Mouse (Mus musculus): ENCODE results near the gene Eva1b. TPM values are rescaled to one million over a fixed set of nuclear protein-coding genes. Genes with fewer than 3 reads are reported as not detected.

Eva1b gene
- polyA plus RNA-seq, 1 experiment from 2014 or later: 28.7 TPM

DNA sequence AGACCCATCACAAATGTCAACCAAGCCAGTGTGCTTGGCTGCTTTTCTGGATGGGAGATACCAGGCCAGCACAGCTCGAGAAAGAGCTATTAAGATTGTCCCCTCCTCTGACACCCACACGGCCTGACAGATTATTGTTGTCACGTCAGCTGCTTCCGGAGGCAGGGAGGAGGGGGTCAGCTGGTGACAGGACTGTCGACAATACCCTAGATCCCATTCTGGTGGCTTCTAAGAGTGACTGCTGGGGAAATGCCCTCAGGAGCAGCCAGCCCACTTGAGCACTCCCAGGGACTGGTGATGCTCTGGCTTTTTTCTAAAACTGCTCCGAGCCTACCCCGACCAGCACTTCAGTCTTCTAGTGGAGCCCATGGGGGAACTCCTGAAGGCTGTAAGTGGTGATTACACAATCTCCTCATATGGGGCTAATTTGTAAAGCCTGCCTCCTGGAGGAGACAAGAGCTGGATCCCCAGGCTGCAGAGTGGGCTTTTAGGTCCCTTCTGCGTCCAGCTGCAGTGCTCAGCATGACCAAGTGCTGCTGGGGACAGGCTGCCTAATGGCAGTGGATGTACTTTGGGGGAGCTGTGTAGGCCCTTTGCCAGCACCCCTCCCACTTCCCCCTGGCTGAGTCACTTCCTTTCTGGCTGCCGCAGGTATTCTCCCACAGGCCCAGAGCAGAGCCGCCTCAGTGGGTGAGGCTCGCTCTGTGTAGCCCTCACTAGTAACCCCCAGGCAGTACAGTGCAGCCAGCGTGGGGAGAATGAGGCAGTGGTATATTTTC lies 37.0 kb upstream of the Eva1b start:
- Histone ChIP-seq H3K9ac (peak overlapping the region; percentile 33; the same call in 1 of the 2 replicates), H3K4me3 (no peak overlapping the region), H3K27me3 (replicated peaks) (no peaks in the 10 kb centered on the region), H3K4me1 (peaks cover 46% of the 10 kb centered on the region), H3K4me2 (replicated peaks) (peak overlapping the region; percentile 36), H3K9me3 (no peaks in the 10 kb centered on the region), H3K27ac (peak overlapping the region; percentile 50), H3K36me3 (no peaks in the 10 kb centered on the region)
- 15% methylated on average over 12 of the region's 12 CpGs for WGBS
- peak; percentile 25; the same call in 1 of the 2 replicates for ATAC-seq (ENCODE audit: low FRiP score, low read depth)

DNA sequence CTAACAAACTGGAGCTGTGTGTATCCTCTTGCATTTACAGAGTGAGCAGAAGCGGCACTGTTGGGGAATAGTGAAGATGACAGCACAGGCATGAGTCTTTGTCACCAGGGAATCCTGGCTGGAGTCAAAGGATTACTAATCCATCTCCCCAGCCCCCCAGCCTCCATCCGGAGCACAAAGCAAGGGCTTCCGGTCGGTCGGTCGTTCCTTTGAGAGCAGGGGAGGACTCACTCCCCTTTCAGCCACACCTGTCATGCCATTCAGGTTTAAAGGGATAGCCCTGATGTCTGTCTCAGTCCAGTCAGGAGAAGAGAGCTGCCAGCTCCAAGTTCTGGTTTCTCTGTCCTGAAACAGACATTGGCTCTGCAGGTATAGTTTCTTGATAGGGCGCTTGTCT lies 36.4 kb upstream of the Eva1b start:
- Histone ChIP-seq H3K36me3 (no peaks in the 10 kb centered on the region), H3K27ac (peak overlapping the region; percentile 50), H3K27me3 (replicated peaks) (no peaks in the 10 kb centered on the region), H3K9ac (peak overlapping the region; percentile 33; the same call in 1 of the 2 replicates), H3K9me3 (no peaks in the 10 kb centered on the region), H3K4me3 (no peak overlapping the region), H3K4me1 (peaks cover 48% of the 10 kb centered on the region), H3K4me2 (replicated peaks) (peak overlapping the region; percentile 36)
- 25% methylated on average over 7 of the region's 7 CpGs for WGBS
- no peak for ATAC-seq (ENCODE audit: low FRiP score, low read depth)

DNA sequence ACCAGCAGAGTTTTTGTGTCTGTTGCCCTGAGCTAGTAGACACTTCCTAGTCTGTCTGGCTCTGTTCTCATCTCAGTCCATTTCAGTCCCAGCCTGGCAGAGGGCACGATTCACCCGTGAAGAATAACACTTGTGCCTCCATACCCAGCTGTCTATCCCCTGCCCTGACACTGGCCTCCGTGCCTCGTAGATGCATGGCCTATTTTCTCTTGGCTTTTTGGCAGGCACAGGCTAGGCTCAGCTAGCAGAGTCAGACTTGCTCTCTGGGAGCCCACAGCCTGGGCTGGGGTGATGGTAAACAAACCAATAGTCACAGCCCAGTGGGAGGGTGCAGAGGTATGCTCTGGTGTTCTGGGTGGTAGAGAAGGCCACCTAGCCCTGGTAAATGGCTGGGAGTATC lies 34.3 kb upstream of the Eva1b start:
- 78% methylated on average over 4 of the region's 4 CpGs for WGBS
- H3K4me2 ChIP-seq (replicated peaks): no peak overlapping the region
- no peak overlapping the region for H3K4me3 ChIP-seq
- peaks cover 6% of the 10 kb centered on the region for H3K36me3 ChIP-seq
- no peak overlapping the region for H3K27ac ChIP-seq
- no peaks in the 10 kb centered on the region for H3K27me3 ChIP-seq (replicated peaks)
- no peak overlapping the region for H3K9ac ChIP-seq
- H3K9me3 ChIP-seq: no peaks in the 10 kb centered on the region
- H3K4me1 ChIP-seq: peaks cover 40% of the 10 kb centered on the region
- no peak for ATAC-seq (ENCODE audit: low FRiP score, low read depth)

DNA sequence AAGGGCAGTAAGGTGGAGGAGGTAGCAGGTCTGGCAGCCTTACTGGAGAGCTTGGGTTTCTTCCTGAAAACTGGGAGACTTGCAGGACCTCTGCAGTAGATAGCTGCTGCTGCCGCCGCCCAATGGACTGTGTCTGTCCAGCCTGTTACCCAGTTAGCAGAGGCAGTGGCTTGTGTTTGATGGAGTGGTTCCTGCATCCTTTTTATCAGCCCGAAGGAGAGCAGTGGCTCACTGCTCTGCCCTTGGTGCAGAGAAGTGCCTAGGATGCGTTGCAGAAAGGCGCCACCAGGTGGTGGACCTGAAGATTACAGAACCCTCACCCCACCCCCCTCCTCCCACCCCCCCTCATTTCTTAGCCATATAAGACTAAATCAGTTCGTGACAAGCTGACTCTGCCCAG lies 33.6 kb upstream of the Eva1b start:
- peaks cover 36% of the 10 kb centered on the region for H3K4me1 ChIP-seq
- no peak for ATAC-seq (ENCODE audit: low FRiP score, low read depth)

DNA sequence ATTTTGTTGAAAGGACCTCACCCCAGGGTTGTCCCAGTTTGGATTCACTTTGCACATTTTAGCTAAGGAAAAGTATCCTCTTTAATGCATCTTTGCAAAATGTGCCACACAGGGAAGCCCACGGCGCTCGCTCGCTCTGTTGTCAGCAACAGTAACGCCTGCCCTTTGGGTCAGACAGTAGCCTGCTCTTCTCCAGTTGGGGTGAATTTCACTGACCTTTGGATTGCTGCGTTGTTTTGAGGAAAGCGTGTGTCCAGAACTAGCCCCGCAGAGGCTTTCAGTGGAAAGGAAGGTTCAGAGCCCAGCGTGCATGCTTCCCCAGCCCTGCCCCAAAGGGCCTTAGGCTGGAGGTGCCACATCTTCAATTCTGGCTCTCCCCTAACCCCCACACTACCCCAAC lies 32.1 kb upstream of the Eva1b start:
- WGBS: 83% methylated on average over 9 of the region's 9 CpGs

More for the DNA sequence above, 33.6 kb upstream of the Eva1b start:
- H3K9ac ChIP-seq: no peak overlapping the region
- H3K4me3 ChIP-seq: no peak overlapping the region
- WGBS: 10% methylated on average over 6 of the region's 6 CpGs
- no peaks in the 10 kb centered on the region for H3K27me3 ChIP-seq (replicated peaks)
- no peak overlapping the region for H3K27ac ChIP-seq
- H3K36me3 ChIP-seq: peaks cover 6% of the 10 kb centered on the region
- no peak overlapping the region for H3K4me2 ChIP-seq (replicated peaks)
- H3K9me3 ChIP-seq: no peaks in the 10 kb centered on the region

DNA sequence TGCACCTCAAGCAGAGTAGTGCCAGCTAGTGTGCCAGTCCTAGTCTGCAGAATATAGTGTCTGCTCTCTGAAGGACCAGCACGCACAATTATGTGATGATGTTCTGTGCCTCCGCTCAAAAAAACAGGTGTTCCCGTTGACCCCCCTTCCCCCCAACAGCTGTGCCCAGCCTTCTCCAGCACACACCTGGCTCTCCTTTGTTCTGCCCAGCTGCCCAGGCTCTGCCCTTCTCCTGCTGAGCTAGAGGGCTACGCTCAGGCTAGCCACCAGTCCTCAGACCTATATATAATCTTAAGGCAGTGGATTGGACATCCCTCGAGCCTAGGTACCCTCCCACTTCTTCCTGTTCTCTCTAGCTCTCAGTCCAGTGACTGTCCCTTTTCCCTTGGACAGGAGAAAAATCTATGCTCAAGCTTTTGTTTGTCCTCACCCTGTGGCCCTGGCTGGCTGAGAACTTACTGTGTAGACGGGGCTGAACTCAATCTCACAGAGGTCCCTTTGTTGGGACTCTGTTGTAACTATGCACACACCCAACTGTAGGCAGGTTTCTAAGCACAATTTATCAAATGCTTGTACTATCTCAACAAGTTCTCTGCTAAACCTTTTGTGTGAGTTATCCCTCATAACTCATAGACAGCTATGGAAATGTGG lies 31.5 kb upstream of the Eva1b start:
- H3K27ac ChIP-seq: no peak overlapping the region
- no peak overlapping the region for H3K9ac ChIP-seq
- H3K36me3 ChIP-seq: peaks cover 10% of the 10 kb centered on the region
- H3K4me1 ChIP-seq: peaks cover 18% of the 10 kb centered on the region
- ATAC-seq (ENCODE audit: low FRiP score, low read depth): no peak
- WGBS: 70% methylated on average over 6 of the region's 6 CpGs
- H3K4me2 ChIP-seq (replicated peaks): no peak overlapping the region
- no peak overlapping the region for H3K4me3 ChIP-seq
- H3K9me3 ChIP-seq: peaks cover 3% of the 10 kb centered on the region; the same call in 1 of the 2 replicates
- H3K27me3 ChIP-seq (replicated peaks): no peaks in the 10 kb centered on the region

More for the DNA sequence above, 32.1 kb upstream of the Eva1b start:
- Histone ChIP-seq H3K27ac (no peak overlapping the region), H3K9ac (no peak overlapping the region), H3K4me1 (peaks cover 24% of the 10 kb centered on the region), H3K4me3 (no peak overlapping the region), H3K27me3 (replicated peaks) (no peaks in the 10 kb centered on the region), H3K9me3 (no peaks in the 10 kb centered on the region), H3K36me3 (peaks cover 6% of the 10 kb centered on the region), H3K4me2 (replicated peaks) (no peak overlapping the region)
- no peak for ATAC-seq (ENCODE audit: low FRiP score, low read depth)

DNA sequence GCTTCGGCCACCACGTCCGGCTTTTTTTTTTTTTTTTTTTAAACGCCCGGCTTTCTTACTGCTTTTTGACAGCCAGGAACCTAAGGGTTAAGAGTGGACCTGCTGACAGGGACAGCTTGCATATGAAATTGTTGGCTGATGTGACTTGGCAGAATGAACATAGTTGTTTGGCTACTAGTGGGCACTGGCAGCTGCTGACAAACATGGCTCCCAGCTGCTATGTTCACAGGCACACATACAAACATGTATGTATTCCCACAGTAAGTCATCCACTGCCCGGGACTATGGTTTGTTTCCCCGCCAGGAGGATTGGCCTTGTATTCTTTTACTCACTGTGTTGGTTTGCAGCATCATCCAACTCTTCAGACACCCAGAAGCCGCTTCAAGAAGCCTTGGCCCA lies 30.4 kb upstream of the Eva1b start:
- no peak overlapping the region for H3K9ac ChIP-seq
- peaks cover 14% of the 10 kb centered on the region for H3K9me3 ChIP-seq
- H3K36me3 ChIP-seq: peaks cover 14% of the 10 kb centered on the region
- no peaks in the 10 kb centered on the region for H3K27me3 ChIP-seq (replicated peaks)
- no peak overlapping the region for H3K4me3 ChIP-seq
- no peak overlapping the region for H3K4me2 ChIP-seq (replicated peaks)
- 86% methylated on average over 8 of the region's 8 CpGs for WGBS
- ATAC-seq (ENCODE audit: low FRiP score, low read depth): no peak
- 0 out of 2 replicates have a peak, but pooled peaks cover 14% of the 10 kb centered on the region for H3K4me1 ChIP-seq
- no peak overlapping the region for H3K27ac ChIP-seq

DNA sequence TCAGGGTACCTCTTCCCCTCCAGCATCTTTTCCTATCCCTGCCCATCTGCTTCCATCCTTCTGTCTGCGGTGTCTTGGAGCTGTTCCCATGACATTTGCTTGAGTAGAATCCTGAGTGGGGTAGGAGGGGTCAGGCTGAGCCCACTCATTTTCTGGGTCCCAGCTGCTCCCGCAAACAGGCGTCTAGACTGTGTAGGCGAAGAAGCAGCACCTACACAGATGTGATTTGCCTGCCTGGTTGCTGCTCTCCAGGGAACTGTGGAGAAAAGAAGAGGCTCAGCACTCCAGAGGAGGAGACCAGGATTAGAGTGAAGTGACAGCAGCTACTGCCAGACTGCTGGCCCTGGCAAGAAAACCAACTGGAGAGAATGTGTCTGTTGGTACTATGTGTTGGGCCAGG lies 28.9 kb upstream of the Eva1b start:
- Histone ChIP-seq H3K4me3 (no peak overlapping the region), H3K27me3 (replicated peaks) (no peaks in the 10 kb centered on the region), H3K27ac (no peak overlapping the region), H3K36me3 (peaks cover 18% of the 10 kb centered on the region), H3K9ac (no peak overlapping the region), H3K4me1 (0 out of 2 replicates have a peak, but pooled peaks cover 9% of the 10 kb centered on the region), H3K9me3 (peaks cover 14% of the 10 kb centered on the region), H3K4me2 (replicated peaks) (no peak overlapping the region)
- 89% methylated on average over 4 of the region's 4 CpGs for WGBS
- no peak for ATAC-seq (ENCODE audit: low FRiP score, low read depth)

DNA sequence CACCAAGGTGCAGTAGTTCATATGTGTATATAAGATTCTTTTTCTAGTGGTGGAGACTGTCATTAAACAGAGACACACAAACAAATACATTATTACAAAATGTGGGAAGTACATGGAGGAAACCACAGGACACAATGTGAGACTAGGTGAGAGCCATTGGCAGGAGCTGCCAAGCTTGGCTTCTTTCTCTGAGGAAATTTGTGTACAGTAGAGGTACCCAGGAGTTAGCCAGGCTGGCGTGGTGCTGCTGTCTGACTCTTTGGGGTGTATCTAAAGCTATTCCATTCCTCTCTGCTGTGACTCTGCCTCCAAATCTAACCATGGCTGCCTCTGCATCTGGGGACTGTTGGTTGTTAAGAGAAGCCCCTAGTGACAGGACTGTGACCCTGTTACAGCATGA lies 28.5 kb upstream of the Eva1b start:
- no peak overlapping the region for H3K27ac ChIP-seq
- H3K4me1 ChIP-seq: 0 out of 2 replicates have a peak, but pooled peaks cover 5% of the 10 kb centered on the region
- peaks cover 14% of the 10 kb centered on the region for H3K9me3 ChIP-seq
- no peak overlapping the region for H3K9ac ChIP-seq
- no peak overlapping the region for H3K4me2 ChIP-seq (replicated peaks)
- peaks cover 18% of the 10 kb centered on the region for H3K36me3 ChIP-seq
- no peaks in the 10 kb centered on the region for H3K27me3 ChIP-seq (replicated peaks)
- no peak overlapping the region for H3K4me3 ChIP-seq
- ATAC-seq (ENCODE audit: low FRiP score, low read depth): no peak
- WGBS: 89% methylated on average over 1 of the region's 1 CpGs

DNA sequence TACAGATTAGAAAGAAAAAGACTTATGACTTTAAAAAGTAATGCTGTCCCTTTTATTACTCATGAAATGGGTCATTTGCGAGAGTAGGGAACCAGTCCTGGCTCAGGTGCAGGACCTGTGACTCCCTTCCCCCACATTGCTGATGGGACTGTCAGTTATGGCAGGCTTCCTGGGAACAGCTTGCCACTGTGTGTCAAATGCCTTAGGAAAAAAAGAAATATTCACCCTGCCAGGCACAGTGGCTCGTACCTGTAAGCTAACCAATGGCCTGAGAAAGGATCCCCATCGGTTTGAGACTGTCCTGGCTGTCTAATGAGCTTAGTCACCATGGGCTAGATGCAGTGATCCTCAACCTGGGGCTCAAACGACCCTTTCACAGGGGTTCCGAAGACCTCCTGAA lies 27.5 kb upstream of the Eva1b start:
- H3K27me3 ChIP-seq (replicated peaks): no peaks in the 10 kb centered on the region
- H3K4me1 ChIP-seq: 0 out of 2 replicates have a peak, but pooled peaks cover 5% of the 10 kb centered on the region
- H3K4me2 ChIP-seq (replicated peaks): no peak overlapping the region
- no peak overlapping the region for H3K9ac ChIP-seq
- ATAC-seq (ENCODE audit: low FRiP score, low read depth): no peak
- H3K9me3 ChIP-seq: peaks cover 14% of the 10 kb centered on the region
- no peak overlapping the region for H3K27ac ChIP-seq
- WGBS: 89% methylated on average over 5 of the region's 5 CpGs
- no peak overlapping the region for H3K4me3 ChIP-seq
- peaks cover 25% of the 10 kb centered on the region for H3K36me3 ChIP-seq

DNA sequence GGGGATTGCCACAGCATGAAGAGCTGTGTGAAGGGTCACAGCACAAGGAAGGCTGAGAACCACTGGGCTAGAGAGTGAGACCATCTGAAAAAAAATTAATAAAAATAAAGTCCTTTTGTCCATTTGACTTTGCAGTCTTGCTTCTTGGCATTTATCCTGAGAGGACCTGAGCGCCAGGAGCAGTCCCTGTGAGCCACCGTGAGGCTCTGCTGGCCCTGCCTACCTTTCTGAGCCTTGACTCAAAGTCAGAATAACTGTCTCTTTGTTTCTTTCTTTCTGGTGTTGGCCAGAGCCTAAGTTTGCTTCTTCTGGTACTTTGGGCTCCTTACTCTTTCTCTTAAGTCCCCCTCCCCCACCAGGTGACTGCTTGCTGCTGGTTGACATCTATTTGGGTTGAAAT lies 27.0 kb upstream of the Eva1b start:
- peaks cover 14% of the 10 kb centered on the region for H3K9me3 ChIP-seq
- H3K9ac ChIP-seq: no peak overlapping the region
- ATAC-seq (ENCODE audit: low FRiP score, low read depth): no peak
- H3K4me1 ChIP-seq: 0 out of 2 replicates have a peak, but pooled peaks cover 5% of the 10 kb centered on the region
- no peak overlapping the region for H3K4me3 ChIP-seq
- no peak overlapping the region for H3K27ac ChIP-seq
- WGBS: 94% methylated on average over 2 of the region's 2 CpGs
- peaks cover 30% of the 10 kb centered on the region for H3K36me3 ChIP-seq
- no peak overlapping the region for H3K4me2 ChIP-seq (replicated peaks)
- H3K27me3 ChIP-seq (replicated peaks): no peaks in the 10 kb centered on the region

DNA sequence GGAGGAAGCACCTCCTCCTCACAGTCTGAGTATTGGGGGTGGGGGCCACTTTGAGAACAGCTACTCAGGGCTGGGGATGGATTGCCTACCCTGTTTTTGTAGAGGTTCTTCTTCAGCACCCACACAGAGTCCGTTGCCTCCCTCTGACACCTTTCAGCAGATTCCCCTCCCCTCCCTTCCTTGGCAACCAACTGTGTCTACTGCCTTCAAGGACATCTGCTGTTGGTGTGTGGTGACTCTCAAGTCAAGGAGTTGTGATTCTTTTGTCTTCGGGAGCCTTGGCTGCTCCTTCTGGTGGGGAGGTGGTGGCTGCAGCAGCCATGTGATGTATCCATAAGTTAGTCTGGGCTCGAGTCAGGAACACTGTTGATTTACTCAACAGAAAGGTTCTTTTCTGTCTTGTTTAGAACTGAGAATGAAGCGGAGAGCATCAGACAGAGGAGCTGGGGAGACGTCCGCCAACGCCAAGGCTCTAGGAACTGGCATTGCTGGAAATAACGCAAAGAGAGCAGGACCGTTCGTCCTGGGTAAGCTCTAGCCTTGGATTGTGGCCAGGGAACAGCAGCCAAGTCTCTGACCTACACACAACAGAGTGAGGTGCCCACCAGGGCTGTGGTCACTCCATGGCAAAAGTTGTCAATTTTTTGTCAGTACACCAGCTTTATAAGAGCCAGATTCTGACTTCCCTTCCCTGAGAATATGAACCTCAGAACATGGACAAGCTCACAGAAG lies 24.1 kb upstream of the Eva1b start:
- Histone ChIP-seq H3K27ac (no peak overlapping the region), H3K9me3 (peaks cover 14% of the 10 kb centered on the region), H3K36me3 (peaks cover 51% of the 10 kb centered on the region), H3K4me3 (no peak overlapping the region), H3K27me3 (replicated peaks) (no peaks in the 10 kb centered on the region), H3K4me2 (replicated peaks) (no peak overlapping the region), H3K4me1 (no peaks in the 10 kb centered on the region), H3K9ac (no peak overlapping the region)
- ATAC-seq (ENCODE audit: low FRiP score, low read depth): no peak
- 93% methylated on average over 10 of the region's 10 CpGs for WGBS
